Mouse (Mus musculus): ENCODE data around the gene Gm20532. TPM values are rescaled to one million over a fixed set of nuclear protein-coding genes. Genes with fewer than 3 reads are reported as not detected.

Gm20532 gene
- not detected in 2 replicates for polyA plus RNA-seq (2015; fragmentation: Nextera tagmentation; extraction: Ambion mirVana)

GRCm38 (mm10) chr2:26586294-26587043, at the start of gene Gm20532:
Gene Gm20532 (plus strand): TSS chr2:26586639.
- H3K4me3 ChIP-seq, result peak within 1 kb of the TSS; percentile 51
- peak within 1 kb of the TSS; percentile 66 for H3K4me2 ChIP-seq
- peak; percentile 83 for ATAC-seq (ENCODE audit: low read depth)
- no peaks in the 10 kb centered on the region for H3K36me3 ChIP-seq
- H3K9ac ChIP-seq, result peak within 1 kb of the TSS; percentile 74
- H3K9me3 ChIP-seq, result no peaks in the 10 kb centered on the region
- H3K27me3 ChIP-seq, result no peaks in the 10 kb centered on the region
- H3K4me1 ChIP-seq (replicated peaks), result peaks cover 8% of the 10 kb centered on the region; the same call in 1 of the 2 replicates
- under 1% methylated on average over 60 of the region's 65 CpGs for WGBS
- H3K27ac ChIP-seq (replicated peaks), result peak within 1 kb of the TSS; percentile 63

- no peak for ATAC-seq (ENCODE audit: low read depth)
- Histone ChIP-seq H3K4me2 (no peak overlapping the region), H3K9ac (no peak overlapping the region), H3K36me3 (no peaks in the 10 kb centered on the region), H3K27ac (replicated peaks) (no peak overlapping the region), H3K9me3 (no peaks in the 10 kb centered on the region), H3K27me3 (no peaks in the 10 kb centered on the region), H3K4me1 (replicated peaks) (peaks cover 68% of the 10 kb centered on the region), H3K4me3 (no peak overlapping the region)
- WGBS, result 49% methylated on average over 2 of the region's 2 CpGs
Observed at GRCm38 (mm10) chr2:26539516-26539915, 46.9 kb upstream of the Gm20532 start.

GRCm38 (mm10) chr2:26540721-26541120, 45.7 kb upstream of the Gm20532 start:
- Histone ChIP-seq H3K27me3 (no peaks in the 10 kb centered on the region), H3K36me3 (no peaks in the 10 kb centered on the region), H3K4me1 (replicated peaks) (peaks cover 60% of the 10 kb centered on the region), H3K27ac (replicated peaks) (peak overlapping the region; percentile 72), H3K4me2 (no peak overlapping the region), H3K4me3 (no peak overlapping the region), H3K9ac (peak overlapping the region; percentile 47; the same call in 1 of the 2 replicates), H3K9me3 (no peaks in the 10 kb centered on the region)
- ATAC-seq (ENCODE audit: low read depth), result no peak
- WGBS, result 25% methylated on average over 7 of the region's 7 CpGs

- H3K36me3 ChIP-seq, result no peaks in the 10 kb centered on the region
- no peaks in the 10 kb centered on the region for H3K9me3 ChIP-seq
- no peaks in the 10 kb centered on the region for H3K27me3 ChIP-seq
- no peak overlapping the region for H3K4me2 ChIP-seq
- peaks cover 53% of the 10 kb centered on the region for H3K4me1 ChIP-seq (replicated peaks)
- no peak overlapping the region for H3K9ac ChIP-seq
- WGBS, result 28% methylated on average over 9 of the region's 9 CpGs
- peak overlapping the region; percentile 72 for H3K27ac ChIP-seq (replicated peaks)
- peak; percentile 45; the same call in 1 of the 2 replicates for ATAC-seq (ENCODE audit: low read depth)
- no peak overlapping the region for H3K4me3 ChIP-seq
Observed at GRCm38 (mm10) chr2:26541258-26541910, 45.1 kb upstream of the Gm20532 start.

- Histone ChIP-seq H3K9me3 (no peaks in the 10 kb centered on the region), H3K27me3 (no peaks in the 10 kb centered on the region), H3K4me3 (no peak overlapping the region), H3K9ac (no peak overlapping the region), H3K4me1 (replicated peaks) (peaks cover 64% of the 10 kb centered on the region), H3K36me3 (no peaks in the 10 kb centered on the region), H3K27ac (replicated peaks) (no peak overlapping the region), H3K4me2 (no peak overlapping the region)
- 64% methylated on average over 4 of the region's 4 CpGs for WGBS
- no peak for ATAC-seq (ENCODE audit: low read depth)
Observed at GRCm38 (mm10) chr2:26543155-26543554, 43.3 kb upstream of the Gm20532 start.

GRCm38 (mm10) chr2:26543768-26544167, 42.7 kb upstream of the Gm20532 start:
- whole genome bisulfite sequencing, result 90% methylated on average over 8 of the region's 8 CpGs
- H3K27ac ChIP-seq (replicated peaks), result no peak overlapping the region
- H3K36me3 ChIP-seq, result no peaks in the 10 kb centered on the region
- no peak overlapping the region for H3K4me2 ChIP-seq
- no peaks in the 10 kb centered on the region for H3K27me3 ChIP-seq
- no peak overlapping the region for H3K4me3 ChIP-seq
- peaks cover 63% of the 10 kb centered on the region for H3K4me1 ChIP-seq (replicated peaks)
- H3K9ac ChIP-seq, result no peak overlapping the region
- no peaks in the 10 kb centered on the region for H3K9me3 ChIP-seq
- no peak for ATAC-seq (ENCODE audit: low read depth)

- 77% methylated on average over 3 of the region's 3 CpGs for WGBS
- H3K27me3 ChIP-seq, result no peaks in the 10 kb centered on the region
- no peak overlapping the region for H3K4me3 ChIP-seq
- H3K4me2 ChIP-seq, result no peak overlapping the region
- no peaks in the 10 kb centered on the region for H3K36me3 ChIP-seq
- H3K9me3 ChIP-seq, result no peaks in the 10 kb centered on the region
- ATAC-seq (ENCODE audit: low read depth), result no peak
- peaks cover 61% of the 10 kb centered on the region for H3K4me1 ChIP-seq (replicated peaks)
- H3K27ac ChIP-seq (replicated peaks), result no peak overlapping the region
- no peak overlapping the region for H3K9ac ChIP-seq
Observed at GRCm38 (mm10) chr2:26544265-26544664, 42.2 kb upstream of the Gm20532 start.

GRCm38 (mm10) chr2:26547481-26547880, 39.0 kb upstream of the Gm20532 start:
- Histone ChIP-seq H3K9ac (no peak overlapping the region), H3K27ac (replicated peaks) (0 out of 2 replicates have a peak overlapping the region, but pooled peaks have one; percentile 7), H3K4me2 (no peak overlapping the region), H3K36me3 (no peaks in the 10 kb centered on the region), H3K9me3 (no peaks in the 10 kb centered on the region), H3K4me1 (replicated peaks) (peaks cover 54% of the 10 kb centered on the region), H3K27me3 (no peaks in the 10 kb centered on the region), H3K4me3 (no peak overlapping the region)
- WGBS, result 35% methylated on average over 2 of the region's 2 CpGs
- ATAC-seq (ENCODE audit: low read depth), result peak; percentile 54; the same call in 1 of the 2 replicates

GRCm38 (mm10) chr2:26549801-26550200, 36.6 kb upstream of the Gm20532 start:
- Histone ChIP-seq H3K4me2 (no peak overlapping the region), H3K27ac (replicated peaks) (peak overlapping the region; percentile 42; the same call in 1 of the 2 replicates), H3K27me3 (no peaks in the 10 kb centered on the region), H3K36me3 (no peaks in the 10 kb centered on the region), H3K9ac (no peak overlapping the region), H3K4me3 (no peak overlapping the region), H3K9me3 (no peaks in the 10 kb centered on the region), H3K4me1 (replicated peaks) (peaks cover 35% of the 10 kb centered on the region)
- WGBS, result 71% methylated on average over 10 of the region's 10 CpGs
- ATAC-seq (ENCODE audit: low read depth), result no peak

- Histone ChIP-seq H3K27me3 (no peaks in the 10 kb centered on the region), H3K27ac (replicated peaks) (peak overlapping the region; percentile 42; the same call in 1 of the 2 replicates), H3K4me2 (no peak overlapping the region), H3K9me3 (no peaks in the 10 kb centered on the region), H3K36me3 (no peaks in the 10 kb centered on the region), H3K4me3 (no peak overlapping the region), H3K9ac (no peak overlapping the region), H3K4me1 (replicated peaks) (peaks cover 34% of the 10 kb centered on the region)
- ATAC-seq (ENCODE audit: low read depth), result 0 out of 2 replicates have a peak, but pooled peaks have one; percentile 32
- WGBS, result 67% methylated on average over 3 of the region's 3 CpGs
Observed at GRCm38 (mm10) chr2:26550205-26550604, 36.2 kb upstream of the Gm20532 start.

- Histone ChIP-seq H3K4me3 (no peak overlapping the region), H3K9me3 (no peaks in the 10 kb centered on the region), H3K27ac (replicated peaks) (peak overlapping the region; percentile 42; the same call in 1 of the 2 replicates), H3K9ac (no peak overlapping the region), H3K36me3 (no peaks in the 10 kb centered on the region), H3K4me1 (replicated peaks) (peaks cover 34% of the 10 kb centered on the region), H3K27me3 (no peaks in the 10 kb centered on the region), H3K4me2 (no peak overlapping the region)
- 67% methylated on average over 3 of the region's 3 CpGs for WGBS
- peak; percentile 21; the same call in 1 of the 2 replicates for ATAC-seq (ENCODE audit: low read depth)
Observed at GRCm38 (mm10) chr2:26550777-26551176, 35.7 kb upstream of the Gm20532 start.

- Histone ChIP-seq H3K27ac (replicated peaks) (no peak overlapping the region), H3K4me1 (replicated peaks) (peaks cover 34% of the 10 kb centered on the region), H3K9ac (no peak overlapping the region), H3K36me3 (no peaks in the 10 kb centered on the region), H3K4me3 (no peak overlapping the region), H3K27me3 (no peaks in the 10 kb centered on the region), H3K9me3 (no peaks in the 10 kb centered on the region), H3K4me2 (no peak overlapping the region)
- WGBS, result 73% methylated on average over 8 of the region's 8 CpGs
- no peak for ATAC-seq (ENCODE audit: low read depth)
Observed at GRCm38 (mm10) chr2:26551446-26551845, 35.0 kb upstream of the Gm20532 start.

Measured in neural tube, embryonic 13.5 days (tissue).